Mouse (Mus musculus) mouse trophoblast stem cell (cell line): Measurements from ENCODE around the gene Npff.

Source experiments
- in situ Hi-C, 2 experiments: fragments of 300-500 bp; cut with MseI, MboI; formaldehyde crosslinking; loops; 2 replicates in 1 of 2; 3 replicates in 1 of 2; pipeline ENCODE4 v1.15.1; 2025

Npff gene

GRCm38 (mm10) chr15:102524892-102525485, at the start of gene Npff:
Gene Npff, minus strand, starts transcription at chr15:102524942.
- in situ Hi-C loops: no loop called here

- in situ Hi-C loops: no loop called here
These were observed 47.3 kb upstream of the Npff start for GRCm38 (mm10) chr15:102572081-102572480.

GRCm38 (mm10) chr15:102567849-102568248, 43.1 kb upstream of the Npff start:
- in situ Hi-C loops: no loop called here

DNA sequence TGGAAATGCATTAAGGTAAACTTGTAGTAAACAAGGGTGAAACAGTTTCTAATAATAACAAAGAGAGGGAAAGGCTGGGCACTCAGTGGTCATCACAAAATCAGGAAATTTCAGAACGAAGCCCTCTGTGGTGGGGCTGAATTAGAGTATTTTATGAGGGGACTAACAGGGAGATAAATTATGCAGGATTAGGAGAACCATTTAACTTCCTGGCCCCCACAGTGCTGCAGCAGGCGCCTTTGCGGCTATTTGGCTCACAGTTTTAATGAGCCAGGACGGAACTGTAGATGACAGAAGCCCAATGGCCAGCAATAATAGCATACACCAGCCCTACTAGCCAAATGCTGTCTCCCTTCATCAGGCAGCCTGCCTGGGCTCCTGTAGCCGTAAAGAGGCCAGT, 38.9 kb upstream of the Npff start:
- in situ Hi-C loops: no loop called here

DNA sequence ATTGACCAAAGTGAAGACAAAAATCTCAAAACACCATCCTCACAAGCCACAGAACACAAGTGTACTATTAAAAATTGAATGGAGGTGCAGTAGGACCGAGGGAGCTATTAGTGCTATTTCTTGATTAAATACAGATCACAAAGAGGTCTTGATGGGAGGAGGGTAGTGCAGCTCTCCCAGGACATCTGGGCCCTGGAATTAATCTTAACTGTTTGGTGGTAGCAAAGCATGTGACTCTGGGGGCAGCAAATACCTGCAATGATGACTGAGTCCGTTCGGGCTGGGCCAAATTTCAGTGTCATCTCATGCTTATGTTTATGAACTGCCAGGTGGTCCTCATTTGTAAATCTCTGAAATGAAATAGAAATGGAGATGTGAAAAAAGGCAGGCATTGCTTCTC, 38.3 kb upstream of the Npff start:
- in situ Hi-C loops: no loop called here

DNA sequence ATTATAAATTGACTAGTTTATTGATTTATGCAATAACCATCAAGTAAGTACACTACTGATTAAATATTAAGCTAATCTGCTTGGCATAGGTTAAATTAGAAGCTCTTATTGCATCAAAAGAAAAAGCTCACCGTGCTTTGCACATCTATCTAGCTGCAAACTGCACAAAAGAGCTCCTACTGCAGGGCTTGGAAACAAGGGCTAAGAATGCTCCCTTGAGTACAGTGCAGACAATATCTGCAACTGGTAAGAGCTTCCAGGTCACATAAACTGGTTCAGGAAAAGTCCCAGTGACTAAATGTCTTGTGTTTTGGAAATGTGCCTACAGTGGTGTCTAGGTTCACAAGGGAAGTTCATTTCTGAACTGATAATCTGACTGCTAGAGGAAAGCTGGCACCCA, 37.7 kb upstream of the Npff start:
- in situ Hi-C loops: no loop called here

GRCm38 (mm10) chr15:102557580-102557979, 32.8 kb upstream of the Npff start:
- in situ Hi-C loops: no loop called here

GRCm38 (mm10) chr15:102555581-102555980, 30.8 kb upstream of the Npff start:
- in situ Hi-C loops: no loop called here

DNA sequence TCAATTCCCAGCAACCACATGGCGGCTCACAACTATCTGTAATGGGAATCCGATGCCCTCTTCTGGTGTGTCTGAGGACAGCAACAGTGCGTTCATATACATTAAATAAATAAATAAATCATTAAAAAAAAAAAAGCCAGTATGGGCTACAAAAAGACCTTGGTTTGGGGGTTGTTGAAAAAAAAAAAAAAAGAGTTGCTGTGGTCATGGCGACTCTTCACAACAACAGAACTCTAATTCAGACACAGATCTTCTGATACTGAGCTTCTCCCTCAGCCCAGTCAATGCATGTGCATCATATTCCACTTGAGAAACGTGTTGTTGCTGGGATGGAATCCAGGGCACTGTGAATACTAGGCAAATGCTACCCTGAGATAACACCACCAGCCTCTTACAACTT, 27.9 kb upstream of the Npff start:
- in situ Hi-C loops: no loop called here

DNA sequence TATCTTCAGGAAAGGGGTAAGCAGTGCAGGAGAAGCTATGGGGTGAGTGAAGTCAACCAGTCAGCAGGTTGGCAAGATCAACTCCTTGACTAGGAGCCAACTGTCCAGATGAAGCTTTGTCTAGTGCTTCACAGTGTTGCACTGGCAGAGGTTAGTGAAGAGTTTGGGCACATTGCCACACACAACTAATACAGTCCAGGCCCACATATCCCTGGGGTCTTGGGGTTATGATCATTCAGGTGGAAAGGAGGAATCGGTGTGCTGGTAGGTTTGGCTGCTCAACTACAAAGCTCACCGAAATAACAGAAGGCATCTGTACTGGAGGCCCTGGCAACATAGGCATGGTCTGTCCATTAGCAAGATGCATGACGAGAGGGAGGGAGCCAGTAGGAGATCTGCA, 22.7 kb upstream of the Npff start:
- in situ Hi-C loops: no loop called here

- in situ Hi-C loops: no loop called here
These were observed 22.1 kb upstream of the Npff start for GRCm38 (mm10) chr15:102546677-102547427.

DNA sequence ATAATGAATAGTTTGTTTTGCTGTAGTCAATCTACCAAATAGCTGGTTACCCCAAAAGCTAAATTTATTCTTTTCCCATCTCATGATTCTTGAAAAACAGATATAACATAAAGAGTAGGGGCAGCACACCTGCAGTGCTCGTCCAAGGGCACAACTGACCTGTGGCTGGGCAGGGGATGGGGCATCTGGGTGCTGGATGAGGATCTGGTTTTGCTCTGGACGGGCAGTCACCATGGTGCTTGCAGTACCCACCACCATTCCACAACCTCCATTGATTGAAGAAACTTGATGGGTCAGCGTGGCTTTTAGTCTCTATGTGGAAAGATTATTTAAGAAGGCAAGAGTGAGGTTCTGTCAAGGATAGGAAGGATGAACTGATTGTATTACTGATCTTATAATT, 21.5 kb upstream of the Npff start:
- in situ Hi-C loops: no loop called here

DNA sequence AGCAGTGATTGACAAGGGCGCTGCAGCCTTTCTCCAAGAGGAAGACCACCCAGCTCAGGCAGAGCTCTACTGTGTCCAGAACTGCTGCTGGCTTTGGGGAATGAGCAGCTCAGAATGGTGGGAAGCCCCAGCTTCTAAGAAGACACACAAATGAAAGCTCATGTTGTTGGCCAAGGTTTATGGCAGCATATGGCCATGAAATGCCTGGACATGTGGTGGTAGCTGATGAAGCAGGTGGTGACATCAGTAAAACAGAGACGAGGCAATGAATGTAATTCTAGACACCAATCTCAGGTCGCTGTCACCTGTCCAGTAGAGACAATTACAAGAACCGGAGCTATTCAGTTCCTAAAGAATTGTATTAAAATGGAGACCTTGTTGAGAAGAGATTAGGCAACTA, 20.1 kb upstream of the Npff start:
- in situ Hi-C loops: no loop called here

GRCm38 (mm10) chr15:102533926-102534325, 9.2 kb upstream of the Npff start:
- in situ Hi-C loops: no loop called here

DNA sequence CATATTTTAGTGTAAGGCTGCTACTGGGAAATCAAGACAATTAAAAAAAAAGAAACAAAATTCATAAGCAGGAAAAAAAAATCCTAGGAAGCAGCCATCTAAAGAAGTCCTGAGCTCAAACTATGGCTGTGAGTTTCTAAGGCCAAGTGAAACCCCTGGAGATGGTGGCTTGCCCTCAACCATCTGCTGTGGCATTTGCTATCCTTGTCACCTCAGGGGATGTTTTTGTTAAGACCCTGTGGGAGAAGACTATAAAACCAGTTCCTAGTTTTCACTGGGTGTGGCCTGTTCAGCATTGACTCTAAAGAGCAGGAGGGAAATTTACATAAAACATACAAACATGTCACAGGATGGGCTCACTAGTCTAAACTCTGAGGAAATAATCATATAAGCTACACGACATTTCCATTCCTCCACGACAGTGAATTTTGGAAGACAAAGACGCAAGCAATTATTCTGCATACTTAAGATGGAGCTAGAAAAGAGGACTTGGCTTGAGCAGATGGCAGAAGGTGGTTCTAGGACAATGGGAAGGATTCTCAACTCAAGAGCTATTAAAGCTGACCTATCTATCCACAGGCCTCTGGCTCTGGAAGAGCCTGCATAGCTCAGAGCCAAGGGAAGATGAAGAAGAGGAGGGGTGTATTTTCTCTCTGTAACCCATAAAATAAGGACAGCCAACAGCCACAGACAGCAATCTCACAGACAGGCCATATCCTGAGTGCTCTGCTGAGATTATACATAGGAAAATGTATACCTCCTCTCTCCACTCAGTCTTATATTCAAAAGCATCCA, 7.6 kb upstream of the Npff start:
- in situ Hi-C loops: no loop called here

DNA sequence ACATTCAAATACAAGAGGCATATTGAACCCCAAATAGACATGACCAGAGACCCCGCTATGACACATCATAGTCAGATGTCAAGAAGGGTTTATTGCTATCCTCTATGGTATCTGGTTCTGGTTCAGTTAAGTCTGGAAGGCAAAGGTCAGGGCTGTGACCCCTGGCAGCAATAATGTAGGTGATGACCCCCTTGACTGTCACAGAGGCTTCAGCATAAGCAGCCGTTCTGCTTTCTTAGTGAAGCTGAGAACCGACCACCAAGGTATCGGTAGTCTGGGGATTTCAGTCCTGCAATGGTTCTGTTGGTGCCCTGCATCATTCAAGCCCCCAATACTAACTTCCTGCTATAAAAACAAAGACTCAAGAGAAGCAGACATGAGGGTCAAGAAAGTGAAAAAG, 6.8 kb upstream of the Npff start:
- in situ Hi-C loops: no loop called here

DNA sequence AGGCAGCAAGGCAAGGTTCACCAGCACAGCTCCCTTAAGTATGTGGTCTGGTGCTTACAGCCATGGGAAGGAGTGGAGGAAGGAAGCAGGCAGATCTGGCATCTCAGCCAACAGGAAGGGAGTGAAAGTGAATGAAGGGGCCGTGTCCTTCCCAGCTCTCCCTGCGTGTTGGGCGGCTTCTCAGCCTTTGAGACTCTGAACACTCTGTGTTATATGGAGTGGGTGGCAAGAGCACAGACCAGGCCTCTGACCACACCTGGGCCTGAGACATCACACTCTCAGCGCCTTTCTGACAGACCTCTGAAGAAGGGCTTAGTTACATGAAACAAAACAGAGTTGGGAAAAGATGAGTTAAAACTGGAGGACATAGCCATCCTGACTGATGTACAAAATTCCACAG, 5.8 kb upstream of the Npff start:
- in situ Hi-C loops: no loop called here

DNA sequence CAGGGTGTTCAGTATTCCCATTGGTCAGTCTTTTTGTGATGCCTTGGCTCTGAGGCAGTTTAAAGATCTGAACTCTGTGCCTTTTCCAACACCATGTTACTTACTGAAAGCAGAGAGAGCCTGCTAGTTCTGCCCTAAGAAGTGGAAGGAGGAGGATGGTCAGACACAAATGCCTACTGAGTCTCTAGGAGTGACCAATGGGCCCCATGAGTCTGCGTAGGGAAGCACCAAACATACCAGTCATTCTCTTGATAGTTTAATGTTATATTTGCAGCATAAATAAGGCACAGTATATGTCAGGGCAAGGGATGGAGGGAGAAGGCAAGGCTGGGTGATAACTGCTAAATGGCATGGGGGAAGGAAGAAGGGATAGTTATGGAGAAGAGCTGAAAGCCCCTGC, 3.7 kb upstream of the Npff start:
- in situ Hi-C loops: no loop called here

DNA sequence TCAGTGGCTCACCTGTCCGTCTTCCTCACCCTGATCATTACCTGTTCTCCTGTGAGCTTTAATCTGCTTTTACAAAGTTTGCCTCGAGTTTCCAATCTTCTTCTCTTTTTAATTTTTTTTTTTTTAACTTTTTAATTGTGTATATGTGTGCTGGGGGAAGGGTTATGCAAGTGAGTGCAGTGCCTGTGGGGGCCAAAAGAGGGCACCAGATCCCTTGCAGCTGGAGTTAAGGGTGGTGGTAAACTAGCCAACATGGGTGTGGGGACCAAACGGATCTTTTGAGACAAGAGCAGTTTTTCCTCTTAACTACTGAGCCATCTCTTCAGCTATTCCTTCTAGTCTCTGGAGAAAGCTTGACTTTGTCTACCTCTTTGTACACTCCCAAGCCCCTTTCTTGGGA, 3.2 kb upstream of the Npff start:
- in situ Hi-C loops: no loop called here

- in situ Hi-C loops: no loop called here
These were observed 1.6 kb upstream of the Npff start for GRCm38 (mm10) chr15:102526111-102527002.

GRCm38 (mm10) chr15:102521480-102521879, 3.3 kb downstream of the Npff start:
- in situ Hi-C loops: no loop called here

DNA sequence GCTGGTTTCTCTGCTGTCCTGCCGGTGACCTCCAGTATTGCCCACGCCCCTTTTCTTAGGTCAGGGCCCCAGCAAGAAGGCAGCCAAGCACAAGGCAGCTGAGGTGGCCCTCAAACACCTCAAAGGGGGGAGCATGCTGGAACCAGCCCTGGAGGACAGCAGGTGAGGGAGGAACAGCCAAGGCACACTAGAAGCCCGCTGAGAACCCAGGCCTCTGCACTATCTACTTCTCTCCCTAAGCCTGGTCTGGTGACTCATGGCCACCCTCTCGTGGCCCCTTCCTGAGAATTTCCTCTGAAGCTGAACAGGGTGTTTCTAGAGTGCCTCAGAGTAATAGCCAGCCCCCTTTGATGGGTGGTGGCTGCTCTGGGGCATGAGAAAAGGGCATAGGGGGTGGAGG, 4.3 kb downstream of the Npff start:
- in situ Hi-C loops: no loop called here
